Mouse (Mus musculus): ENCODE measurements around the gene Ube4b.

DNA sequence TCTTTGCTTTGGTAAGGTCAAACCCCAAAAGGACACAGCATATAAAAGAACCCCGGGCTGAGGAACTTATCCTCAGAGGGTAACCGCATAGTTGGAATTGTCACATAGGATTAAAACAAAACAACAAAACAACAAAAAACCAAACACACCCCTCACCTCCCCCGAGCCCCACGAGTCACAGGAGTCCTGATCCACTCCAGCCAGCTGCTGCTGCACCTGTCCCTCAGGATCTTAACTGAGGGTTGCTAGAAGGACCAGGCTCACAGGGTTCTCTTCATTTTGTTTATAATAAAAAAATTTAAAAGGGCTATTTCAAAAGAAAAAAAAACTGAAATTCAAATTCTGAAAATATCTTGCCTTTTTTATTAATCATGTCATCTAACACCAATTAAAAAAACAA, 97.8 kb downstream of the Ube4b start:
- no peak for TF ChIP-seq CTCF (IDR thresholded peaks at IDR 0.05; ENCODE audit: borderline replicate concordance, control insufficient read depth, extremely low read depth, insufficient read depth, low read length, poor library complexity)
- no peak for TF ChIP-seq POLR2A (IDR thresholded peaks at IDR 0.05; ENCODE audit: control insufficient read depth, extremely low read depth, insufficient read depth, low read length, poor library complexity)

Measured in thymus, adult 2 months (tissue).